Mouse (Mus musculus): Measurements from ENCODE around the gene C8a.

Gene C8a

DNA sequence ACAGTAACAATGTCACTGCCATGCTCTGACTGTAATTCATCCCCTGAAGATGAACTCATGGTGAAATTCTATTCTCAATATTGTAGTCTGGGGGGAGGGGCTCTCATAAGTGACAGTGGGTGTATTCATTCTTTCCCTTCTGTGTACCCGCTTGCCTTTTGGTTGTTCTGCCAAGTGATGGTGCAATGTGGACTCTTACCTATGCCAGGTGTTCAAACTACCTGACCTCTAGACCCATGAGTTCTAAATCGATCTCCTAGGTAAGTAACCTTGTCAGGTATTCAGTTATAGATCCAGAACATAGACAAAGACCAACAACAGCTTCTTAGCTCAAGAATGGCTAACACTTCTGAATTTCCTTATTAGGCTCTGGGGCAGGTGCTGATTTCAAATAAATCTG is 37.9 kb downstream of the C8a start:
- DNase-seq (ENCODE audit: low spot score) = no peak

DNA sequence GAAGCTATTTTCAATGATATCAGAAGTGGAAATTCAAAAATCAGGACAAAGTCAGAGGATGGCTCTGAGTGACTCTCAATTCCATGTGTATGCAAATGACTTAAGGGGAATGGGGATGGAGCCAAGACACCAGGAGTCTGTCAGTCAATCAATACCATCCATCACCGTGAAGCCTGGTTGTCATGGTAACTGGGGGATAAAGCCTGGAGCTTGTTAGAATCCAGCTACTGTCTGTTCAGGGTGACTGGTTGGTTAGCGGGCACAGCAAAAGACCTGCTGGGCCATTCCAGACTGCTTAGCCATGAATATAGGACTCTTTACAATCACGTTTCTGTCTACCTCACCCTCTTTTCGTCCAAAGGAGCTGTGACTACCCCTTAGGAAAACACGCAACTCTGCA is 41.1 kb downstream of the C8a start:
- DNase-seq (ENCODE audit: low spot score) = no peak

DNA sequence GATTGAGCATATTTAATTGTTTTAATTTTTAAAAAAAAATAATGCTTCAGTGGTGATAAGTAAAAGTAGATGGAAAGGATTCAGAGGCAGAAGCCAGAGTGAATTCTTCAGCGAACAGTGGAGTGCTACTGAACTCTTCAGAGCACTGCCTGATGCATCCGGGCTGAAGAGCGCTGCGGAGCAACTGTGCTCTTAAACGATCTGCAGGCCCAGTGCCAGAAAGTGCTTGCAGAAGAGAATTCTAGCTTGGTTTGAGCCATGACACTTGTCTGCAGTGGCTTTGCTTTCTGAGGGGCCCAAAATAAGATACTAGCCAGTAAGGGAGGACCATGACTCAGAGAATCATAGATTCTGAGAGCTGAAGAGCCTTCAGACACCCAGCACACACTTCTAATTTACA is 47.3 kb downstream of the C8a start:
- no peak for DNase-seq (ENCODE audit: low spot score)

DNA sequence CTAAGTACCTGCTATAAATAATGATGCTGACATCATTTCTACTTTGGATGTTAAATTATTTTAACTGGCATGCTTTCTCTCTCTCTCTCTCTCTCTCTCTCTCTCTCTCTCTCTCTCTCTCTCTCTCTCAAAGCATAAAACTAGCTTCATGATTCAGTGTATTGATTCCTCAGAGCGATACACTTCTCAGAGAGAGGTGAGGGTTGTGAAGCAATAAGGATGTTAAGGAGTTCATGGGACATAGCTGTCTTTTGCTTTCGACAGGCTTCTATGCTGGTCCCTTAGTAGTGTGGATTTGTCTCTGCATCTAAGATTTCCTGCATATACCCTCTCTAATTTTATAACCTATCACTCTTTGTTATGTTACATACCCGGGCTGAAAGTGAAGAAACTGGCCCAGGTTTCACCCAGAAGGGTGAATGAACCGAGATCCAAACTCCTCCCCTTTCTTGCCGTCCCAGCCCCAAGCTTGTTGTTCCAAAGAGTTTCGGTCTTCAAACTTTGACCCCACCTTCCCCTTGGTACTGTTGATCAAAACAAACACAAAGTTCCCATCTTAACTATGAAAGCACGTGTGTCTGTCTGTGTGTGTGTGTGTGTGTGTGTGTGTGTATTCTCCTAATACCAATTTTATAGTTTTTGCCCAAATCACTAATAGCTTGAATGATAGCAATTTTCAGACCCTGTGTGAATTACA is 51.7 kb downstream of the C8a start:
- no peak for DNase-seq (ENCODE audit: low spot score)

DNA sequence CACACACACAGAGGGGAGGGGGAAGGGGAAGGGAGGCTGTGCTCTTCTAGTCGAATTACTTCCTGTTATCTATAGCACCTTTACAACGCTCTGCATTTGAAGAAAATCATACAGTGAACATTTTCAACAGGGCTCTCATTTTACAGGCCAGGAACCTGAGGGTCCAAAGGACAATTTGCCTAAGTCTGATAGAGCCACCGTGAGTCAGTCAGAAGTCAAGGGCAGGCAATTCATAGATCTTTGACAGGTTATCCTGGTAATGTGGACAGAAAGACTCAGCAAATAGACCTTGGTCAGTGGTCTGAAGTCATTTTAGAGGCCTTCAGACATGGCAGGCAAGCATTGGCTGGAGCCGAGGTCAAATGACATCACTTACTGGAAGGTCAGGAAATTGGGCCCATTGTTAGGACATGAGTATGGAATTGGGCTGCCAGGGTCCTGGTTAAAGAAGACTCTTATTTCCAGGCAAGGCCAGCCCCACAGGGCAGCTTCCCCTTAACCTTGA is 52.5 kb downstream of the C8a start:
- DNase-seq (ENCODE audit: low spot score) = no peak

DNA sequence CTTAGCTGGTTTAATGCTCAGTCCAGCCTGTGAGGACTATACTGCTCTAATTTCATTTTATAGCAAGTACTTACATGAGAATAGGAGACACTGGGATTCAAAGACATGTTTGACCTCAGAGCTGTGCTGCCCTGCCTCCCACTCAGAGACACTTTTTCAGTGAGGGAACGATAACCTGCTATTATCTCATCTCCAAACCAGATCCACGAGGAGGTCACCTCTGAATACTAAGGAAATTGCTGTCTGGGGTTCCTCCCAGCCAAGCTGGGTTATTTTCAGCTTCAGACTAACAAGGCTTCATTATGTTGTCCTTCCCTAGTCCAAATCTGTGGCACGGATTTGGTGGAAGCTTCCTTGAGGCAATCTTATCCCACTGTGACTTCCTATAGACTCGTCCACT is 56.3 kb downstream of the C8a start:
- DNase-seq (ENCODE audit: low spot score) = no peak

DNA sequence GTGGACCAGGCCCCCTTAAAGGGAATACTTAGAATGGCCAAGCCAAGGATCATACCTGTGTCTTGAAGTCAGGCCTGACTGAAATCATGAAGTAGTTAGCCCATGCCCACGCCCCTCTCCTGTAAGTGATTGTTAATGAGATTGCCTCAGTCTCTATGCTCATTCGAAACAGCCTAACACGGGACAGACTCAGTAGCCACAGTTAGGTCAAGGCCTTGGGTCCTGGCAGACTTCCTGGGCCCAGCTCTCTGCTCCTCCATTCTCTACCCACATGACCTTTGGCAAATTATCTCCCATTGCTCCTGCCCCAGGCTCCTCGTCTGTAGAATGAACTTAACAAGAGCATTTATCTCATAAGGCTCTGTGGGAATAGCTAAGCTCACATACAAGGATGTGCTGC is 57.2 kb downstream of the C8a start:
- DNase-seq (ENCODE audit: low spot score) = no peak

DNA sequence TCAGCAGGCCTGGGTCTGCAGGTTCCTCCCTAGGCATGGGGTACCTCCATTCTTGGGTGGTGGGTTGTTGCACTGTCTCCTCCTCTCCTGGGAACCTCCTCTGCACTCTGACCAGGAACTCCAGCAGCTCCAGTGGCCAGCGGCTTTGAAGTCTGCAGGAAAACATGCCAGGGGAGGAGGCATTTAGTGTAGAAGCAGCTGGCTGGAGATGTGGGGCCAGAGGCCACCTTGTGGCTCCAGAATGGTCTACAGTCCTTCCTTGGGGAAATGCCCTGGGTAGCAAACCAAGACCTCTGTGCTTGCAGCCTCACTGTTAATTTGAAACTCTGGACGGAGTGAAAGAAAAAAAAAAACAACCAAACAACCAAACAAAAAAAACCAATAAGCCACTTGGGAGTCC is 58.7 kb downstream of the C8a start:
- DNase-seq (ENCODE audit: low spot score) = no peak

DNA sequence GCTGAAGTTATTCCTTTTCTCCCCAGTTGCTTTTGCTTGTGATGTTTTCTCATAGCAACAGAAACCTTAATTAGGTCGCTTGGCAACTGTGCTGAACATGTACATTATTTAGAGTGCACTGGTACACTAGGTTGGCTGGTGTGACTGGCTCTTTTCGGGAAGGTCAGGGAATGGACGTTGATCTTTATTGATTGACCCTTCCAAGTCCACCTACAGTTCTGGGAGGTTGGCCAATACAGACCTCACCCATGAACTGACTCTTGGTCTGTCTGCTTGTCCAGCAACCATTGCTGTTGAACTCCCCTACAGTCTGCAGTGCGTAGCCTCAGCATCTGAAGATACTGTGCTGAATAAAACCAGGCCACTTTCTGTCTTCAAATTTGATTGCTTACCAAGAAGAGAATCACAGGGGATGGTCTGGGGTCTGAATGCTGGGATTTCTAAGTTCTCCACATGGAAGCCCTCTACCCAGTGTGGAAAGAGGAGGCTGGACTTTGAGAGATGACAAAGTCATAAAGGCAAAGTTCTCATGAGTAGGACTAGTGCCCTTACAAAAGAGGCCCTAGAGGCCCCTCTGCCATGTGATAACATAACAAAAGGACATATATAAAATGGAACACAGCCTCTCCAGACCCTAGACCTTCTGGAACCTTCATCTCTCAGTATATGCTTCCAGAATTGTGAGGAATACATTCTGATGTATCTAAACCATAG is 59.5 kb downstream of the C8a start:
- DNase-seq (ENCODE audit: low spot score) = no peak

DNA sequence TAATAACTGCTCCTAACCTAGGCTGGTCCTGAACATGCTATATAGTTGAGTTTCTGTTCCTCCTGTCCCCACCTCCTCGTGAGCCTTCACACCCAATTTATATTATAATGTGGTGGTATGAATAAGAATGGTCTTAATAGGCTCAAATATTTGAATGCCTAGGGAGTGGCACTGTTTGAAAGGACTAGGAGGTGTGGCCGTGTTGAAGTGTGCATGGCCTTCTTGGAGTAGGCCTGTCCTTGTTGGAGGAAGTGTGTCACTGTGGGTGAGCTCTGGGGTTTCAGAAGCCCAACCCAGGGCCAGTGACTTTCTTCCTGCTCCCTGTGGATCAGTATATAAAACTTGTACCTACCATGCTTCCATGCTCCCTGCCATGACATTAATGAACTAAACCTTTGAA is 62.6 kb downstream of the C8a start:
- DNase-seq (ENCODE audit: low spot score) = no peak

DNA sequence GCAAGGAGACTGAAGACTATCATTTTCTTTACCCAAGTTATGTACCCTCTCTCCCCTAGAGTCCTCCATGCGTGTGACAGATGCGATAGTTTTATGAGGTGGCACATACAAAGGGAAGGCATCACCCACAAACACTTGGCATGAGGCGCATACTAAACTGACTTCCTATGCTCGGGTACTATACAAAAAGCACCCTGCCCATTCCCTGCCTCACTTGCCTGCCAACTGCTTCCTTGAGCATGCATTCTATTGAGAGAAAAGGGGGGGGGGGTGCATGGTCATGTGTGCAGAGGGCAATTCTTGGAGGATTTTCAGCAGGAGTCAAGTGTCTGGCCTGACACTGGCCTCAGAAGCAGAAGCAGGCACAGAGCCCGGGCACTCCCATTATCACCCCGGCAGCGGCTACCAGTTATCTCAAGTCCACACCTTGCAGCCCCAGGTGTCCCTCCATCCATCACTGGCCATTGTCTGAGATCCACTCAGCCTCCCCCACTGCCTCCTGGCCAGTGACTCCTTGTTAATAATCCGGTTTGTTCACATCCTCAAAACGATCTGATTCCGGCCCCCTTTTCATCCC is 65.4 kb downstream of the C8a start:
- no peak for DNase-seq (ENCODE audit: low spot score)

DNA sequence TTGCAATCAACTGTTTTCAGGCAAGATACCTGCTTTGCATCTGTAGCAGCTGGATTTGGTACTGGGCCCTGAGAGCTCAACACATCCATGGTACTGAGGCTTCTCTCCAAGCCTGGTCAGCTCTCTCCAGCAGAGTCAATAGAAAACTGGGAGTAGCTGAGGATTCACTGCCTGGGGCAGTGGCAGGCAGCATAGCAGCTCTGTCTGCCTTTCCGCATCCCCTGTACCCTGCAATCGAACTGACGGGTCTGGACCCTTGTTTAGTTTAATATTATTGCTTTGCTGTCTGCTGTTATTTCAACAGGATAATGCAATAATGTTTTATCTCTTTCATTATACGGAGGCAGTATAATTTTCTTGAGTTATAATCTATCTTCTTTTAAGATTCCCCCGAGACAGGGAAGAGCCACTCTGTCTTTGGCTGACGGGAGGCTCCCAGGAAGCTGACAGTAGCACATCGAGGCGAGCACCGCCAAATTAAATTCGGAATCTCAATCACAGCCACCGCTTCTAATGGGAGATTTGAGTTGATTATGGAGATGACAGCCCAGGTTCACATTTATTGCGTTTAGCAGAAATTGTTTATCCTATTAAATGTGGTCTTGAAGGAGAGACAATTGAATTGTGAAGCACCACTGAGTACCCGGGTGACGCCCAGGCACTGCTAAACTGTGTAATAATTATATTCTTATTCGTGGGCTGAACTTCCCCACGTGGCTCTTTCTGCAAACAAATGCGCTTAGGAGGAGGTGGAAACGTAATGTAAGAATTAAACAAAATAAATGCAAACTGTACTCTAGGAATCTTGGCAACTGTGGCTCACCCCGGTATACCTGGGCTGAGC is 70.6 kb downstream of the C8a start:
- DNase-seq (ENCODE audit: low spot score) = no peak

DNA sequence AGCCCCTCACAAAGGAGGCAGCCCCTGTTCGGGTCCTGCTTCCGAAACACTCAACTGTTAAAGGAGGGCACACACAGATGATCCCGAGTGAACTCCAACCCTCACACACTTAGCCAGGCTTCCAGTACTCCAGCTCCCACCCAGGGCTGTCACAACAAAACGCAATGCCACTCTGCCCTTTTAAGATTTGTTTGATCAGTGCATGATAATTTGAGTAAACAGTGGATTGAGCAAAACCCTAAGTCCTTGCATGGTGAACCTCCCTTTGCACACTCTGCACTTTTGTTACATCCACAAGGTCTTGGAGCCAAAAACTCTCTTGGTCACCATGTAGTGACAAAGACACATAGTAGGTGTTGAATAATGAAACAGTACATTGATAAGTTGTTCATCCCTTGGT is 72.1 kb downstream of the C8a start:
- DNase-seq (ENCODE audit: low spot score) = no peak

DNA sequence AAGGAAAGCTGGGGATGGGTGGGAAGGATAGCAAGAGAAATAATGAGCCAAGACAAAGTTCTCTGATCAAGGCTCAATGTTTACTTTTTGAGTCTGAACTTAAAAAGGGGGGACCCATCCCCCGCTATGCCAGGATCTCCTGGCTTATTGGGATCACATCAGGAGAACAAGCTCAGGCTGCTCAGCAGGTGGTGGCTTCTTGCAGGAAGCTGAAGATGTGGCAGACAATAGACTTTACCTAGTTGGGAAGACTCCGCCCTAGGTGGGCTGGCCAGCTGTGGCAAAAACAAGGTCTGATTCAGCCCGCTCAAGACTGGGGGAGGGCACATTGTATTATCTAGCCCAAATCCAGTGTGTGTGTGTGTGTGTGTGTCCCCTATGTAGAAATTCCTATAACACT is 74.6 kb downstream of the C8a start:
- DNase-seq (ENCODE audit: low spot score) = no peak

DNA sequence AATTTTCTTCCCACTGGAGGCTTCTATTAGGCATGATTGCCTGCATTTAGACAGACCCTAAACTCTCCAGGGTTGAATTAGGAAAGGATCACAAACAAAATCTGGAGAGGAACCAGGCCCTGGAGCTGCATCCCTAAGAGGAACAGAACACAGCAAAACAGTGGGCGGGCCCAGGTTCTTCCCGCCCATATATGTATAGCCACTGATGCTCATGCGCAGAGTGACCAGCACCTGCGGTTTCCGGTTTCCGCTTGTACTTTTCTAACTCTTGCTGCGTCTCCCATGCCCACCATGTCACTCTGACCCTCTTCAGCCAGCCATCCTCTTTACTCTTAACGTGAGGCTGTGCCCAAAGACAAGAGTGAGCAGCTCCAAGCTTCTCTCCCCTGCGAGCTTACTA is 77.2 kb downstream of the C8a start:
- DNase-seq (ENCODE audit: low spot score) = no peak

DNA sequence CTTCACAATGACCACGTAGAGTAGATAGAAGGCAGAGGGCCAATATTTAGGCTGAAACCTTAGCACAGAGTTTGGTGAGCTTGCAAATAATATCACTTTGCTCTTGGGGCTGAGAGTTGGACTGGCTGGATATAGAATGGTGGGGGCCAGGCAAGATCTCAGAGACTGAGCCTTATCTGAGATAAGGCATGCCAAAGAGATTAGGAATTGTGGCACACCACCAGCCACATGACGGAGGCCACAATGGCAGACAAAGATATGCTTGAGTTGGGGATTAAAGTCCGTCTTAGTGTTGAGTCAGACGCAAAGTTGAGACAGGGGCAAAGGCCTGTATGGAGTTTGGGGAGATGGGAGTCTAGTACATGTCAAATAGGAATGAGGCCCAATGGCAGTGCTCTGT is 84.1 kb downstream of the C8a start:
- DNase-seq (ENCODE audit: low spot score) = no peak

DNA sequence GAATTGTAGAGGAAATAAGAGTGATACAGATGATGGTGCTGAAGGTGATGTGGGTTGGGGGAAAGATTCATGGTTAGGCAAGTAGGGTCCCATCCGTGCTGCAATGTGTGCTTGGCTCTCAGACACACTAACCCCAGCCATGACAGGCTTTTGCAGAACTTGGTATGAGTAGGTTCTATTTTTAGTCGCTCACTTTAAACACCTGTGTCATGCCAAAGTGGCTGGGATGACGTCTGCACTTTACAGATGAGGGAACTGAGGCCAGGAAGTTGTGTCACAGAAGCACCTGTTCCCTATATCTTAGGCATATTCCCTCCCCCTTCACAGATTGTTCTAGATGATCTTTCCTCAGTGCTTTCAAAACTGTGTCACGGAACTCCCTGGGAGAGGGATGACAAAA is 93.9 kb downstream of the C8a start:
- DNase-seq (ENCODE audit: low spot score) = no peak

DNA sequence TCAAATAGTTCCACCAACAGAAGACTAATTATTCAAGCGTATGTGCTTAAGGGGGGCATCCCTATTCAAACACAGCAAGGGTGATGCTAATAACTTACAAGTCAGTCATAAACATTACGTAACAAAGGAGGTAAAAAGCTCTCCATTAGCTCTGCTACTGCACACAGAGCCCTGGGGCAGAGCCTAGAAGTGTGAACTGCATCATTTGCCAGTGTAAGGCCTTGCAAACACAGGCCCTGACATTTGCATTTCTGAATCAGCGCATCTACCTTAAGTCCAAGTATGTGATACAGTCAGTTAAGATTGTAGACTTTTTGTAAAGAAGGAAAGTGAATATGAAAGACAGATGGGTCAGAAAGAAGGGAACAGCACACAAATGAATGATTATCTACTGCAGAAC is 94.8 kb downstream of the C8a start:
- DNase-seq (ENCODE audit: low spot score) = no peak

DNA sequence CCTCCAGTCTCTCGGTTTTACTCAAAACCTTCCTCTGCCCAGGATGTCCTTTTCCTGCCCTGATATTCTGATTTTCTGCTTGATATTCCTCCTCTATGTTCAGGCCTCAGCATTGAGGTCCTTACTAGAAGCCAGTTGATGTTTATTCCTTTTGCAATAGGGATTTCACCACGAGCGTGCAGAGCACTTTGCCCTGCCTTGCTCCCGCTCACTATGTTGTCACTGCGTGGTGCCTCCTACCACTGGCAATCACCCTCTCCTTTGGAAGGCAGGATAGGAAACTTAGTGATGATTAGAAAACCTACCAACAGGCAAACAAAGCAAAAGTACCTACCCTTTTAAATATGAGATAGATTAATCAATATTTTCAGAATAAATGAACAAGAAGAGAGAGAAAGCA is 96.7 kb downstream of the C8a start:
- DNase-seq (ENCODE audit: low spot score) = no peak

DNA sequence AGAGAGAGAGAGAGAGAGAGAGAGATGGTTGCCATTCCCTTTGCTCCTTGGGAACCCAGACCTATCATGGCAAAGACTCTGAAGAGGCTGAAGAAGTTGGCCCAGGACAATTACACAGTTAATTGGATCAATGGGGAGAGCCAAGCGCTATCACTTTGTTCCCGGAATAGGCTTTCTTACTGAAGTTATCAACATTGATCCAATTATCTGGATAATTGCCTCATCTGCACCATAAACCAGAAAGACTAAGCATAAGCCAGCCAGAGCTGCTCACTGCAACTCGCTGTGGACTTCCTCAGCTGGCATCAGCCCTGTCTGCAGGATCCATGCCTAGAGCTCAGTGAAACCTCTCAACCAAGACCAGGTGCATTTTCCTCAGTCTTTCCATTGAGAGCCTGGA is 100.6 kb downstream of the C8a start:
- DNase-seq (ENCODE audit: low spot score) = no peak

DNA sequence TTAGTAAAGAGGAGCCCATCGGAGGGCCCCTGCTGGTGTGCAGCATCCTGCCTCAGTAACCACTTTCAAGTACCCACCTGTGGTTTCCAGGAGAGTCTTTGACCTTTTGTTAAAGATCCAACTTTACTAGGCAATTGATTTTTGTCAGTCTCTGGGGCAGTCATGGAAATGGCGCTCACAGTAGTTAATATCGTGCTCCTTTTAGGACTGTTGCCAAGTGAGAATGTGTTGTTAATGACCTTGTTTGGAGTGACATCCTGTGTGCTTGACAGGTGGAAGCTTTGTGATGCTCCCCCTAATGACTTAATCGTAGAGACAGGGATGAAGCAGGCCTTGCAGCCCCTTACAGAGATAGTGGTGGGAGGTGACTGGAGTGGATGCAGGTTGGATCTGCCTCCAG is 105.9 kb downstream of the C8a start:
- DNase-seq (ENCODE audit: low spot score) = no peak

DNA sequence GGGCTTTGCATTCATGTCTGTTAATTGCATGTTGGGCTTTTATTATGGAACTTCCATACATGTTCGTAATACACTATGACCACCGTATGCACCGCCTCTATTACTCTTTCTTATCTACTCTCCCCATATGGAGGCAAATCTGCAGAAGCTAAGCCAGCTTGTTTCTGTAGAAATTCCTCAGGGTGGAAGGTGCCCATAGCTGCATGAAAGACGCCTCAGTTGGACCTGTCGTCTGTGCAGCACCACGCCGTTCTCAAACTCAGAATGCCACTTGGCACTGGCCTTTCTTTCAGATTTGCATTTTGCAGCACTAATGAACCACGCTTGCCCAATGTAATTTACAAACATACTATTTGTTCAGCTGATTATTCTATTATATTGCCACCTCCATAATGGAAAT is 106.6 kb downstream of the C8a start:
- DNase-seq (ENCODE audit: low spot score) = no peak

DNA sequence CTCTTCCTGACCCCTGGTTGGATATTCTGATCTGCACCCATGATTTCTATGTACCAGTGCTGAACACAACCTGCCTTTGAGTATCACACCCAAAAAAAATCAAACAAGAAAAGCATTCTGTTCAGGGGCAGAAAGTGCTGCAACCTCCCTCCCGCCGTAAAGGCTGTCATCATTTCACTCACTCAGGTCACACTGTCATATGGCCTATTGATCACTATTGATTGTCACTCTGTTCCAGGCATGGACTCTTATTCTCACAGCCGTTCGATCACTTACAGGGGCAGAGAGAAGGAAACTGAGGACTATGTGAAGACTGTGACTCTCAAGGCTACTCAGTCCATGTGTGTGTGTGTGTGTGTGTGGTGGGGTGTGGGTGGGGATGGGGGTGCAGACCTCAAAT is 108.0 kb downstream of the C8a start:
- DNase-seq (ENCODE audit: low spot score) = no peak
